Mouse (Mus musculus) adrenal gland (tissue): ENCODE measurements at regions not wholly inside any gene's neighbourhood (a gene's known extent, or its start where the extent isn't known, plus 50 kb on each side); places are given as distances from the start of the nearest gene placed in this dataset.

Experiments
- intact Hi-C: fragments of 180-260 bp; cut with DNase I; formaldehyde crosslinking; loops from one replicate; pipeline ENCODE4 v1.15.1; 2025

GRCm38 (mm10) chr13:92911660-92912284 is 67.2 kb downstream of the Mtx3 start:
- intact Hi-C loops: no loop called here

DNA sequence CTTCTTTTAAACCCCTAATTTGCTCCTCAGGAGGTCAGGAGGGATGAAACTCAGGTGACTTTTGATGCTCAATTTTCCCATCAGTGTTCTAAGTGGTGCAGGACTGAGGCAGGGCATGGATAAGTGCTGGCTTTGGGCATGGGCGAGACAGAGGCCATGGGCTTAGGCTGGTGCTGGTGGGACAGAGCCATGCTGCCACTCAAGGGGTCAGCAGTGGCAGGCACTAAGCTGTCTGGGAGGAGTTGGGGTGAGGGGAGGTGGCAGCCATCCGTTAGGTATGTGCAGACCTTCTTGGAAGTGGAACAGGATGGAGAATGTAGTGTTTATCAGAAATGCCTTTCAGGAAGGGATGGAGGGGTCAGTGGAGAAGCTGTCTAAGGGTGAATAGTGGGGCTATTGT is 68.1 kb downstream of the Mtx3 start:
- intact Hi-C loops: no loop called here

GRCm38 (mm10) chr13:92914631-92915030 is 70.1 kb downstream of the Mtx3 start:
- intact Hi-C loops: no loop called here

DNA sequence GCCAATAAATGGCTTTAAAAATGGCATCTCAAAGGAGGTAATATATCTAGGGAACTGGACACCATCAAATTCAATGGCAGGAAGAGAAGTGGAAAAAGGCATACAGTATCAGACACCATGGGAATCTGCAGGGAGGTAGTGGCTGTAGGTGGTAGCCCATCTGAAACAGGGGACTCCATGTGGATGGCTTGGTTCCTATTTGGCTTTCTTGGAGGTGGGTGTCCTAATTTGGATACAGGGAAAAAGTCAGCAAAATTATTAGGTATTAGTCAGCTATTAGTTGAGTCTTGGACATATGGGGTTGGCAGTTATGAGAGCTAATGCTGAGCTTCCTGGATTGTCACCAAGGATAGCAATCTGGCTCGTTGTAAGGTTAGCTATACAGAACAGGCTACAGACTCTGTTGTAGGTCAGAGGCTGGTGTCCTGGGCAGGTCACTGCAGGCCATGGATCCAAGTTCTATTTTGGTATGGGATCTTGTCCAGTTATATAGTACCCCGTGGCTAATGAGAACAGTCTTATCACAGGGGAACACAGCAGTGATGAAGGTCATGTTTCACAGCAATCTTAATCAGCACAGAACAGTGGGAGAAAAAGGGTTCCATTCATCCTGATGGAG is 70.8 kb downstream of the Mtx3 start:
- intact Hi-C loops: no loop called here

- intact Hi-C loops: no loop called here
Measured at GRCm38 (mm10) chr13:92915948-92916710, 71.6 kb downstream of the Mtx3 start.

GRCm38 (mm10) chr13:92919882-92920281 is 75.3 kb downstream of the Mtx3 start:
- intact Hi-C loops: no loop called here

DNA sequence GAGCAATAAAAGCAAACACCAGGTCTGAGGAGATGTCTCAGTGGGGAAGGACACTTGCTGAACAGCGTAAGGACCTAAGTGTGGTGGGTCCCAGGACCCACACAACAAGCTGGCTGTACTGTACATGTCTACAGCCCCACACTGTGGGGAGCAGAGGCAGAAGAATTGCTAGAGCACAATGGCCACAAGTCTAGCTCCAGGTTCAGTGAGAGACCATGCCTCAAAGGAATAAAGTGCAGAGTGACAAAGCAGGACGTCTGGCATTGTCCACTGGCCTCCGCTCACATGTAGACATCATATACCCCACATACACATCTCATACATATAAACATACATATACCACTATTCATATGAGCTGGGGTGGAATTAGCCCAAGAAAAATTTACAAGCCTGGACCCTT is 77.4 kb downstream of the Mtx3 start:
- intact Hi-C loops: no loop called here

DNA sequence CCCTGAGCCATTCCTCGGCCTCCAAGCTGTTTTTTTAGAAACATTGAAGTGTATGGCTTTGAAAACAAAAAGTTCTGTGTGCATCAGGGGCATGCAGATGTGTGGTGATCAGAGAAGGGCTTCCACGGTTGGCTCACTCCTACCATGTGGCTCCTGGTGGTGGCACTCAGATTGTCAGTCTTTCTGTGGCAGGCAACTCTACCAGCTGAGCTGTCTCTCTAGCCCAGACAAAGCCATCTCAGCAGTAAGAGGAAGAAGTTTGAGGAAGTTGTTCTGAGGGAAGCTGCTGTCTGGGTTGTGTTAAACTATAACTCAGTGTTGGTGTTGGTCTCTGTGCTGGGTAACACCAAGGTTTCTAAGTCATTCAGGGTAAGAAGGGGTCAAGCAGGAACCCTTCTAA is 78.9 kb downstream of the Mtx3 start:
- intact Hi-C loops: no loop called here

- intact Hi-C loops: no loop called here
Measured at GRCm38 (mm10) chr13:92924021-92924420, 79.5 kb downstream of the Mtx3 start.

- intact Hi-C loops: no loop called here
Measured at GRCm38 (mm10) chr13:92925196-92925595, 80.6 kb downstream of the Mtx3 start.

- intact Hi-C loops: no loop called here
Measured at GRCm38 (mm10) chr13:92928551-92928950, 84.0 kb downstream of the Mtx3 start.

- intact Hi-C loops: no loop called here
Measured at GRCm38 (mm10) chr13:92931696-92932095, 87.1 kb downstream of the Mtx3 start.

- intact Hi-C loops: no loop called here
Measured at GRCm38 (mm10) chr13:92939032-92939431, 94.5 kb downstream of the Mtx3 start.

DNA sequence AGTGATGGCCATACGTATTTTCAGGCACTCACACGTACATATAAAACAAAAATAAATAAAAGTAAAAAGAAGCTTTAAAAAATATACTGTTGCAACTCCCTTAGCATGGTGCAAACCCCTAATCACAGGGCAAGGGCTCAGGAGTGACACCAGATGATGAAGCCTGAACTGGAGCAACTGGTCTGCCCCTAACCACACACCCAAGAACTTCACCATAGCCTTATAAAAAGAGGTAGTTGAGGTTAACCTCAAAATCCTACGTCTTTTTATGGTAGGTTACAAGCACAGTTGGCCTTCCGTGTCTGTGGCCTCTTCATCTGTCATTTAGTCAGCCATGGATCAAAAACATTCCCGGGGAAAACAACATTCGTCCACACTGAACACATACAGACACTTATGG is 96.0 kb downstream of the Mtx3 start:
- intact Hi-C loops: no loop called here

DNA sequence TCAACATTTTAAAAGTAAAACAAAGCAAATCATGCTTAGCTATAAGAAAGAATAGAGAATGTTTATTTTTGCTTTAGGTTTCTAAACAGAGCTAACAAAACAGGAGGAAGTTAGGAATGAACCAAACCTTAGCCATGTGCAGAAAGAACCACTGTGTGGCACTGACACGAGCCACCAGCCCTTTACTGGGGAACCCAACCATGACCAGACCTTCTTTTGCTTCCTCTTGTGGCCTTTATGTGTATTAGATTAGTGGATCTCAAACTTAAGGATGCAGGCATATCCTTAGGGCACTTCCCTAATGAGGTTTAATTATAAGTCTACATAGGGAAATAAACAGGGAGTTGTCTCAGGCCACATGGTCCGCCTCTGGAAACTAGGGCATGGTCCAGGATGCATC is 104.0 kb downstream of the Mtx3 start:
- intact Hi-C loops: no loop called here

DNA sequence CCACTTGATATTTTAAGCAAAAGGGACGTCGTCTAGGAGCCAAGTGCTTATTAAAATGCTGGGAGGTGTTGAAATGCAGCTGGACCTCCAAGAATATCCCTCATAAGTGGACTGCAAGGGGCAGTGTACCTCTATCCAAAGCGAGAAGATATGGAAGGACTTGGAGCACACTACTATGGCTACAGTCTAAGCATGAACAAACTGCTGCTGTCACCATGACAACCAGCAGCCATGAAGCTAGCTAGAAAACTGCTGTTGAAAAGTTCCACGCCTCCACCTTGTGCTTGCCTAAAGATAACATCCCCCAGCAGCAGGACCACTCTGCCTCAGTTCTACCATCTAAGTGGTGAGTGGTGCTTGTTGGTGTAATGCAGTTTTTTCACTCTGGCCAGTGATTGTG is 115.5 kb downstream of the Mtx3 start:
- intact Hi-C loops: no loop called here

DNA sequence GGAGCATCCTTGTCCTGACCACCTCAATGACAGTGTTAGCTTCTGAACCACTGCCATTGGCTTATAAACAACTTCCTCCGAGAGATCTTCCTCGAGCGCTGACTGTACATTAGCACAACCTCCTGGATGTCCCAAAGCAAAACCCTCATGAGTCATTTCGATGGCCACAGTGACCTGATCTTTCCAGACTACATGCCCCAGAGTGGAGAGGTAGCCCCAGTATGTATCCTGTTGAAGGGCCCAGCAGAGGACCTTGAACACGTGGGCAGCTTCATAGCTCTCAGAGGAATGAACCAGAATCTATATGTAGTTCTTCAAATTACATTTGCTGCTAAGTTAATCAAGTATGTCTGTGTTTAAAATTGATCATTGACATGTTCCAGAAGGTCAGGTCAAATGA is 118.1 kb downstream of the Mtx3 start:
- intact Hi-C loops: no loop called here

DNA sequence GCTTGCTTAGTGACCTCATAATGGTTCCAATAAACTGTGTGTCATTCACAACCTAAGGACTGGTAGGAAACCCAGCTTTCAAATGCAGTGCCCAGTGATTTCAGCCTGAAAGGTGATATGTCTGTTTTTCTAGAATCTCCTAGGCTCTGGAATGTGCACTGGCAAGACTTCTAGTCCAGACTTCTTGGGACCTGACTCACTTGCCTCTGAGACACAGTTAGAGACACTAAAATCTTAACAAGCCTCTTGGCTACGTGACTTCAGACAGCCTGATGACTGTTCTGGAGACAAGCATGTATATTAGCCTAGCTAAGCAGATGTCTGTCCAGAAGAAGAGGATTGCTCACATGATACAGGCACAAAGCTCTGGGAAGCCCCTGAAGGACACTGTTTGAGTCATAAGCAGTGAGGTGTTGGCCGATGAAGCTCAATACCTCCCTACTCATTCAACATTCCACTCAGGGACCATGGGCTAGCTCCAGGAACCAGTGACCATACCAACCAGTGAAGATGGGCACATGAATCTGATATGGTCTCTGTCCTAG is 118.9 kb downstream of the Mtx3 start:
- intact Hi-C loops: no loop called here

- intact Hi-C loops: no loop called here
Measured at GRCm38 (mm10) chr13:92964213-92964743, 119.7 kb downstream of the Mtx3 start.

DNA sequence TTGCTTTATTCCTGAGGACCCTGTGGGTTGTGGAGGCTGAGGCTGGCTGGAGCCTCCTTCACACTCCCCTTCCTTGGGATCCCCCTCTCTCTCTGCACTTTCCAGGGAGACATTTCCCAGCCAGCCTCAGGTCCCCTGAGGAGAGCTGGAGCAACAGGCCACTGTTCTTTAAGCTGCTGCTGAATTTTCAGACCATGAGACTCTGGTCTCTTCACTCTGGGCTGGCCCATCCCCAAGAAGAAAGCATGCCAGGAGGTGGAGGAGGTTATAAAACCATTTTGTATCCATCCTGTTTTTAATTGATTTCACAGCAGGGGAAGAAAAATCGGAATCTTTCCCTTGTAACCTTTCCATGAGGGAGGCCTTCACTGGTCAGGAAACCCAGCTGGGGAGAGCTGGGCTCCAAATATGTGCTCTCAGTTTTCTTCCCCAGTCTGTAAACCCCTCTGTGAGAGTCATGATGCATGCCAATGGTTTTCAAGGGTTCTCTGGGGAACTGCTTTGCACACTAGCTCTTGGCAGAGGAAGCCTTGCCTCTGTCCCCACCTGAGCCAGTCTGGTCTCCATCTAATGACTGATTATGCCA is 122.6 kb downstream of the Mtx3 start:
- intact Hi-C loops: no loop called here

- intact Hi-C loops: no loop called here
Measured at GRCm38 (mm10) chr13:92969579-92969978, 125.0 kb downstream of the Mtx3 start.

- intact Hi-C loops: no loop called here
Measured at GRCm38 (mm10) chr13:92972891-92973290, 128.3 kb downstream of the Mtx3 start.
